Mouse (Mus musculus): ENCODE measurements around the gene Rfc1.
"Not testable (repeated sequence)": the region's sequence is repeated elsewhere in the genome, so short reads cannot be mapped to it uniquely, and the experiment has no call there.

The Rfc1 gene

DNA sequence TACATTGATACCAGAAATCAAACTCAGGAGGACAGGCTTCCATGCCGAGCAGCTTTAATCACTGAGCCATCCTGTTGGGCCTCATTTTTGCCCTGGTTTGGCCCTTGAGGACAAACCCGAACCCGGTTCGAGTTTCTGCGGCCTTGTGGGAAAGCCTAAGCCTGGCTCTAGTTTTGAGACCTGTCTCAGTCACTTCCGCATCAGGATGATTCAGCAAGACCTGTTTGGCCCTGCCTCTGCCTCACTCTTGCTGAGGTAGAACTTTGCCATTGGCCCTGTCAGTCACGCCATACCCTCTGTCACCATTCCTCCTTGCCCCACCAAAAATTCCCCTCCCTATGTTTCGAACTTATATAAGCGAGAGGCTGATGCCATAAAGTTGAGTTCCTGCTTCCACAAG, 35.3 kb downstream of the Rfc1 start:
- in situ Hi-C loops (cut with MboI, MseI) = no loop called here

DNA sequence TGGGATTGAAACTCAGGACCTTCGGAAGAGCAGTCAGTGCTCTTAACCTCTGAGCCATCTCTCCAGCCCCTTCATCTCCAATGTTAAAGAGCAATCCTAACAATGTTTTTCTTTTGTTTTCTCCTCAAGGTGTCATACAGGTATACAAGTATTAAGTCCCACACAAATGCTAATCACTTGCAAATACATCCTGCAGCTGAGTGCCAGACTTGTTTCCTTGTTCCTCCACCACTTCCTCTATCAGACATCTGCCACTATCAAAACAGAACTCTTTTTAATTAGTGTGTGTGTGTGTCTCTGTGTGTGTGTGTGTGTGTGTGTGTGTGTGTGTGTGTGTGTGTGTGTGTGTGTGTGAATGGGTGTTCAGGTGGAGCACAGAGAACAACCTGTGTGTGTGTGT, 35.8 kb downstream of the Rfc1 start:
- in situ Hi-C loops (cut with MboI, MseI) = not testable (repeated sequence)

- in situ Hi-C loops (cut with MboI, MseI) = no loop called here
These were observed 37.1 kb downstream of the Rfc1 start for GRCm38 (mm10) chr5:65298167-65298950.

DNA sequence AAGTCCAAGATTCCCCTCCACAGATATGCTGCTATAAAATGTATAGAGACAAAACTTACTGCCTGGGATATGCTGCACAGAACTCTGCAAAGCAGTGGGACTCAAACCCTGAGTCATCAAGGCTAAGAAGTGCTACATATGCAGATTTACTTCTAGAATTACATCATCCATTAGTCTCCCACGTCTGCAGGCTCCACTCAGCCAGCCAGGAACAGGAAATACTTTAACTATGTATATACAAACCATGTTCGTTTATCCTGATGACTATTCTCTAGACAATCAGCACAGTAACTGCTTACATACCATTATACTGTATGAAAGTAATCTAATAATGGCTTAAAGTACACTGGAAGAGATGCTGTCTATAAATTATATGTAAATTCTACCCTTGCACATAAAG, 41.2 kb downstream of the Rfc1 start:
- in situ Hi-C loops (cut with MboI, MseI) = no loop called here

DNA sequence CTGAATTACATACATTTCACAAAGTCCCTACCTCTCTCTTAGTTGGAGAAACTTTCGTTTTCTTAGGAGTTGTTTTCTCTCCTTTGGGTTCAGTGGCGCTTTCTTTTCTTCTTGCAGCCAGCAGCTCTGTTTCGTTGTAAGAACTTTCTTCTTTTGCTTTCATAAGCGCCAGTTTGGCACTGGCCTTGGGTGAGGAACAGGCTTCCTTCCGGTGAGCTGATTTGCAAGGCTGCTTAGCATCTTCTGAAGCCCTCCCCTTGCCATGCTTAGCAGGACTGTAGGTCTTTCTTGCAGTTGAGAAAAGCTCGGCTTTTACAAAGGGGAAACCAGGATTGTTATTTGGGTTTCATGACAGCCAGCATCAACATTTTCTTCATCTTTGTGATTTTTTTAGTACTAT, 41.8 kb downstream of the Rfc1 start:
- in situ Hi-C loops (cut with MboI, MseI) = no loop called here

- in situ Hi-C loops (cut with MboI, MseI) = not testable (repeated sequence)
These were observed 46.5 kb downstream of the Rfc1 start for GRCm38 (mm10) chr5:65289009-65289408.

DNA sequence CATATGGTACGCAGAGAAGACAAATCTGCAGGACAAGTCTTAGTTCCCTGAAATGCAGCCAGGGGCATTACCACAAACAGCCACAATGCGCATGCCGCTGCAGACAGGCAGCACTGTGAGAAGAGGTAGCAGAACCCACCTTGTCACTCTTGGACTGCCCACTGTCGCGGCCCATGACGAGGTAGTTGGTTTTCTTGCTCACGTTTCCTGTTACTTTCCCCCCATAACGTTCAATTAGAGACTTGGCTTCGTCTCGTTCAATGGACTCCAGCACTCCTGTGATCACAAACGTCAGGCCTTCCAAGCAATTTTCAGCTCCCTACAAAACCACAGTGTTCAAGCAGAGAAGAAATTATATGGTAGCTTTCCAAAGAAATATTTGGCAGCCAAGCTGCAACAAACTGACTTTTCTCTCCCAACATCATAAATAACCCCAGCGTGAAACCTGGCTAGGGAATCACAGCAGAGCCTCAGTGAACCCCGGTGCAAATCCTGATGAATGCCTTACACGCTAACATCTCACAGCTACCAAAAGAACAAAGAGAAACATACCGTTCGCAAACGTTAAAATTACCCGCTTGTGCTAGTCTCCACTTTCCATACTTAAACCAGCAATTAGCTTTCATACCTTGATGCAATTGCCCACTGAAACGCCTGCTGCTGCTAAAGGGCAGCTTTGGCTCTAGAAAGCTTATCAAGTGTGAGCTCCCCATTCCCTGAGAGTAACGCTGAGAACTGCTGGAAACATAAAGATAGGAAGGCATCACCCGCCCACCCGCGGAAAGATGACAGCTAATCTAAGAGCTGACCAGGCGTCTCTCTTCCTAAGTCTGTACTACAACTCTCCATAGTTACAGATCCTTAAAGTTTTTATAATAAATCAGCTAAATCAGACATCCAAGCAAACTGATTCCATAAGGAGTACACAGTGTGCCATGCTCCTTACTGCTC, 47.4 kb downstream of the Rfc1 start:
- in situ Hi-C loops (cut with MboI, MseI) = no loop called here

DNA sequence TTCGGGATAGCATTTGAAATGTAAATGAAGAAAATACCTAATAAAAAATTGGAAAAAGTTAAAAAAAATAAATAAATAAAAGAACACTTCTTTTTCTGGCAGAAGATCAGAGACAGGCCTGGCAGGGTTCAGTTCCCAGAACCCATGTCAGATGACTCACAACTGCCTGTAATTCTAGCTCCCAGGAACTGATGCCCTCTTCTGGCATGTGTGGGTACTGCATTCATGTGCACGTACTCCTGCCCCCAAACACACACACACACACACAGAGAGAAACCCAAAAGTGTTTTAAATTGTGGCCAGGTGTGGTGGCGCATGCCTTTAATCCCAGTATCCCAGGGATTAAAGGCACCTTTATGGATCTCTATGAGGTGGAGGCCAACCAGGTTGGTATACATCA, 51.3 kb downstream of the Rfc1 start:
- in situ Hi-C loops (cut with MboI, MseI) = no loop called here

- in situ Hi-C loops (cut with MboI, MseI) = no loop called here
These were observed 54.3 kb downstream of the Rfc1 start for GRCm38 (mm10) chr5:65281216-65281615.

DNA sequence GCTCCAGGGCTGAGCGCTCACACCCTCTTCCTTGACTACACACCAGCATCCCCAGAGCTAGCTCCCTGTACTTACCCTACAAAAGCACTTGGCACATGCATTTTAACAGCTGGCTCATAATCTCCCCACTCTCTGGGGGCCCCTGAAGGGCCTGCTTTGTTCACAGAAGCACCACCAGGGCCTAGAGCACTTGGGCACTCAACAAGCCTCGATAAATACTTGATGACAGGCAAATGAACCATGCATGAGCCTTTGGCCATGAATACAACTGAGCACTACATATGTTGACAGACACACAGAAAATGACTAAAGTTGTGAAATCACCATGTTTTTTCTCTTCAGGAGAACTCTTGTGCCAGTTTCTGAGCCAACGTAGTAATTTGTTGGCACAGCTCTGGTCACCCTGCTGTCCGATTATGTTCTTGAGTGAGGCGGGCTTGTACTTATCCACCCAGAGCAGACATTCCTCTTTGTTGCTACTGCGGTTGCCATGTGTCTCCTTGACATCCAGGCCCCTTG, 56.3 kb downstream of the Rfc1 start:
- in situ Hi-C loops (cut with MboI, MseI) = no loop called here

DNA sequence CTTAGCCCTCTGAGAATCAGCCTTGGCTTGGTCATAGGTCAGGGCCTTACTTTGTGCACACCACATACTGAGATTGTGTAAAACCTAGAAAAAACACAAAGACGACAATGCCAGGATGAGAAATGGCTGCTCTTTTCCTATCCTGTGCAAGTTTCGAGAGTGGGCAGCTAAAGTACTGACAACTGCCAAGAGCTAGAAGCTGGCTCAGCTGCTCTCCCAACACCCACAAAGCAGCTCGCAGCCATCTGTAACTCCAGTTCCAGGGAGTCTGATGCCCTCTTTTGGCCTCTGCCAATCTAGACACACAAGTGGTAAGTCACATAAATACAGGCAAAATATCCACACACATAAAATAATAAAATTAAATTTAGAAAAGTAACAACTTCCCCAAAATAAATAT, 61.5 kb downstream of the Rfc1 start:
- in situ Hi-C loops (cut with MboI, MseI) = no loop called here

DNA sequence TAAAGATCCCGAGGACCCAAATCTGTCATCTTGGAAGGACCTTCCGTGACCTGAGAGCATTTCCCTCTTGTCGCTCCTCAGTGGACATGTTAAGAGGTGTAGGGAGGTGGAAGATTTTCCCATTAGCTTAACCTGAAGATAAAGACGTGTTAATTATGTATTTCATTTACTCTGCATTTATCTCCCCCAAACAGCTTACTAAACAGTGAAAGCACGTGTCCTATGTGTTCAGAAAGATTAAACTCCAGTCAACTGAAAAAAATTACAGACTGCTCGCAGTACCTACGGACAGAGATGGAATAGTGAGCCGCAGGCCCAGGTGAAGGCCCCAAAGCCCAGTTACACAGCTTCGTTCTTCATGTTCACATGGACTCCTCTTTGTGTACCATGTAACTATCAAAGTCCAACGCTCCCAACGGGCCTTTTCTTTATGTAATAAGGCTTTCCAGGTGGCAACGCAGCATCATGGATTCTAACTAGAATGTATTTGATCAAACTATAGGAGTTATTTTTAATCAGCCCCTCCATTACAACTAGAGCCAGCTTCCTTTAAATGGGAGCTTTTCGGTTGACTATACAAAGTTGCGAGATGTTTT, 77.5 kb downstream of the Rfc1 start:
- in situ Hi-C loops (cut with MboI, MseI) = loop anchor here (10.0 kb wide), 1 partner anchor 853 kb away; no protein-coding TSS in a partner anchor

- in situ Hi-C loops (cut with MboI, MseI) = loop anchor here (10.0 kb wide), 1 partner anchor 846 kb away; no protein-coding TSS in a partner anchor
These were observed 85.2 kb downstream of the Rfc1 start for GRCm38 (mm10) chr5:65250185-65250855.

- in situ Hi-C loops (cut with MboI, MseI) = no loop called here
These were observed 88.2 kb downstream of the Rfc1 start for GRCm38 (mm10) chr5:65247296-65247695.

GRCm38 (mm10) chr5:65242740-65243139, 92.7 kb downstream of the Rfc1 start:
- in situ Hi-C loops (cut with MboI, MseI) = no loop called here

DNA sequence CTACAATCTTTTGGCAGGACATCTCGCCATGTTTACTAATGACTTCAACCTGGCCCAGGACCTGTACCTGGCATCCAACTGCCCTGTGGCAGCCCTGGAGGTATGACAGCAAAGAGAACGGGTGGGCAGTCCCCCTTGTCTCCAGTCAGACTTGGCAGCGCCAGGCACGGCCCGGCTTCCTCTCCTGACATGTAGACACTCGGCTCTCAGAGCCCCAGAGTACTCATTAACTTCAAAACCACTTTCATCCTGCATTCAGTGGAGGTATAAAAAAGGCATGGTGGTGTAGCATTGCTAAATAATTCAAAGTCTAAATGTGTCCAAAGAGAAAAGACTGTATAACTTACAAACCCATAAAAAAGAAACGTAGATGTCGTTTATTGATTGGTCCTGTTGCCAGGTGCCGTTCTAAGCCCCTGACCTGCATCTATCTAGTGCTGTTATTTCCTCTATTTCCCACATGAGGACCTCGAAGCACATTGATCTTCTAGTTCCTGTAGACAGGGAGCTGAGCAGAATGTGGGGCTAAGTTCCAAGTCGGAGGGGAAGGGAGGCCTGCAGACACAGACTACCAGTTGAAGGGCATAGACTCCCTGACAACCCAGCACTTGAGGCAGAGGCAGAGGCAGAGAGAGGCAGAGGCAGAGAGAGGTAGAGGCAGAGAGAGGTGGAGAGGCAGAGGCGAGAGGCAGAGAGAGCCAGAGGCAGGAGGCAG, 104.0 kb downstream of the Rfc1 start:
- in situ Hi-C loops (cut with MboI, MseI) = no loop called here

DNA sequence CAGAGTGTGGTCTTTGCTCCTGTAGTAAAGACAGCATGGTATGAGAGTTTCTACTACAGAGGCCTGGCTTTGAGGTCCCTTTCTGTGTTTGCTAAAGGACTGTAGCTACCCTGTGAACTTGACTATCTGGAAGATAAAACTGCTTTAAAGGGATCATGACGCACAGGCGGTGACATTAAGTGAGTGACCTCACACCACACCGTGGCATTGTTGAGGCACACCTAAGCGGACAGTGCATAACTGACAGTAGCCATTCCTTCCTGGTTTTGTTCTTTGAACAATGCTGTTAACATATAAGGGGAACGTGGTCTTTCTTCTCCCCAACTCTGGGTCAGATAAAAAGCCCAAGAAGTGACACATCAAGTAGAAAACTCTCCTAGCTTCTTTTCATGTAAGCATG, 111.4 kb downstream of the Rfc1 start:
- in situ Hi-C loops (cut with MboI, MseI) = no loop called here

DNA sequence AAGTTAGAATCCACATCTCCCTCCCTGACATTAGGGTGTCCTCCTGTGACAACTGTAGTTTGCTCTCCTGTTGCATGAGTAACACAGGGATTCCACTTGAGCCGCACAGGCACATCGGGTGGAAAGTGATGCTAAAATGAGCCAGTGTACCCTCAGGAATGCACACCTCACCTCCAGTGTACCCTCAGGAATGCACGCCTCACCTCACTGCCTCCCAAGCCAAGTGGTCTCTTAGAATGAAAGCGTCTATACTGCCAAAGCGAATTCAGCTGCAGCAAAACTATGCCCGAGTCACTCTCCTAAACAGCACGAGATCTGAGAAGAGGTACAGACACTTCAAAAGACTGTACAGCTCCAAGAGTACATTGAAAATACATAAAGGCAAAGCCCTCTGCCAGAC, 114.4 kb downstream of the Rfc1 start:
- in situ Hi-C loops (cut with MboI, MseI) = no loop called here

GRCm38 (mm10) chr5:65217305-65218269, 117.9 kb downstream of the Rfc1 start:
- in situ Hi-C loops (cut with MboI, MseI) = no loop called here

- in situ Hi-C loops (cut with MboI, MseI) = no loop called here
These were observed 122.1 kb downstream of the Rfc1 start for GRCm38 (mm10) chr5:65213321-65213720.
